Mouse (Mus musculus): ENCODE data around the gene Ndufa1. TPM values are rescaled to one million over a fixed set of nuclear protein-coding genes. Genes with fewer than 3 reads are reported as not detected.
"Not testable (repeated sequence)": the region's sequence is repeated elsewhere in the genome, so short reads cannot be mapped to it uniquely, and the experiment has no call there.

Gene Ndufa1
- polyA plus RNA-seq, 1 experiment from 2014 or later = 348 TPM

DNA sequence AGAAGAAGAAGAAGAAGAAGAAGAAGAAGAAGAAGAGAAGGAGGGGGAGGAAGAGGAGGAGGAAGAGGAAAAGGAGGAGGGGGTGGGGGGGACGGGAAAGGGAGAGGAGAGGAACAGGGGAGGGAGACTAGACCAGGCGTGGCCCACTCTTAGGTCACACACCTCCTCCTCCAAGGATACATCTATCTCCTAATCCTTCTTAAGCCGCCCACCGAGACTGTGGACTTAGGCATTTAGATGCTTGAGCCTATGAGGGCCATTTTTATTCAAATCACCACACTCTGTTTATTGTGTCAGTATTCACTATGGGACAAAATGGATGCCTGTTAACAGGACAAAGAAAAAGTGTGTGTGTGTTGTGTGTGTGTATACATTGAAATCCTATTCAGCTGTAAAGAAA lies 46.5 kb downstream of the Ndufa1 start:
- H3K9me3 ChIP-seq (replicated peaks); H3K27me3 ChIP-seq (ENCODE audit: low read depth, poor library complexity, severe bottlenecking); H3K4me1 ChIP-seq; H3K27ac ChIP-seq; DNase-seq (ENCODE audit: low spot score); H3K4me3 ChIP-seq: not testable (repeated sequence)
- 72% methylated on average over 2 of the region's 4 CpGs for WGBS
- peaks cover 55% of the 10 kb centered on the region for H3K36me3 ChIP-seq

DNA sequence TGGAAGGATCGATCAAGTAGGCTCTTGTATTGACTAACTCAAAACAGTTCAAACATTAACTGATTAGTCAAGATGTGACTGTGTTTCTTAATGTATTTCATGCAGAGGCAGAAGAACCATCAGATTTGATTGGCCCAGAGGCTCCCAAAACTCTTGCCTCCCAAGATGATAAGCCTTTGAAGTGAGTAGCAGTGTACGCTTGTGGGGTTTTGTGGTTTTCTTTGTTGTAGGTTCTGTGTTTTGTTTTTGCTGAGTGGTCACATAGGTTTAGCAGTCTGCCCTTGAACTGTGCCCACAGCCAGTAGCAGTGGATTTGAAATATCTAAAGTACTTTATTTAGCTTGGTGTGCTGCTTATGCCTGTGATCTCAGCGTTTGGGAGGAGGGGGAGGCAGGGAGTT lies 49.2 kb downstream of the Ndufa1 start:
- WGBS = 91% methylated on average over 3 of the region's 3 CpGs
- no peak overlapping the region for H3K4me3 ChIP-seq
- H3K36me3 ChIP-seq = peaks cover 66% of the 10 kb centered on the region
- no peaks in the 10 kb centered on the region for H3K4me1 ChIP-seq
- no peaks in the 10 kb centered on the region for H3K27me3 ChIP-seq (ENCODE audit: low read depth, poor library complexity, severe bottlenecking)
- DNase-seq (ENCODE audit: low spot score) = no peak
- no peaks in the 10 kb centered on the region for H3K9me3 ChIP-seq (replicated peaks)
- no peak overlapping the region for H3K27ac ChIP-seq

Other genes starting within 250 kb of the Ndufa1 start
- 38.8 and 59.0 TPM in 2 replicates for gene Sept6, start 199.4 kb downstream of the Ndufa1 start, polyA plus RNA-seq (2016; fragmentation: Nextera tagmentation; extraction: Ambion mirVana)
- 0.09 and 0.15 TPM in 2 replicates for gene Sowahd, start 142.3 kb downstream of the Ndufa1 start, polyA plus RNA-seq (2016; fragmentation: Nextera tagmentation; extraction: Ambion mirVana)
- gene Rpl39, start 105.8 kb downstream of the Ndufa1 start, polyA plus RNA-seq (2016; fragmentation: Nextera tagmentation; extraction: Ambion mirVana) = 429 and 521 TPM in 2 replicates
- 14.0 and 18.4 TPM in 2 replicates for gene Upf3b, start 80.8 kb downstream of the Ndufa1 start, polyA plus RNA-seq (2016; fragmentation: Nextera tagmentation; extraction: Ambion mirVana)
- 16.8 and 20.2 TPM in 2 replicates for gene Nkap, start 64.4 kb downstream of the Ndufa1 start, polyA plus RNA-seq (2016; fragmentation: Nextera tagmentation; extraction: Ambion mirVana)
- gene Akap14, start 22.3 kb downstream of the Ndufa1 start, polyA plus RNA-seq (2016; fragmentation: Nextera tagmentation; extraction: Ambion mirVana) = not detected in 2 replicates
- gene Rnf113a1, start 82 bp upstream of the Ndufa1 start, polyA plus RNA-seq (2016; fragmentation: Nextera tagmentation; extraction: Ambion mirVana) = 9.4 and 11.4 TPM in 2 replicates
- not detected in 2 replicates for gene Gm9, start 19.9 kb upstream of the Ndufa1 start, polyA plus RNA-seq (2016; fragmentation: Nextera tagmentation; extraction: Ambion mirVana)
- gene Rhox1, start 31.1 kb upstream of the Ndufa1 start, polyA plus RNA-seq (2016; fragmentation: Nextera tagmentation; extraction: Ambion mirVana) = not detected in 2 replicates
- gene Rhox2a, start 53.8 kb upstream of the Ndufa1 start, polyA plus RNA-seq (2016; fragmentation: Nextera tagmentation; extraction: Ambion mirVana) = not detected in 2 replicates
- not detected in 2 replicates for gene Rhox3a, start 58.8 kb upstream of the Ndufa1 start, polyA plus RNA-seq (2016; fragmentation: Nextera tagmentation; extraction: Ambion mirVana)
- not detected in 2 replicates for gene Rhox4a, start 74.2 kb upstream of the Ndufa1 start, polyA plus RNA-seq (2016; fragmentation: Nextera tagmentation; extraction: Ambion mirVana)
- not detected in 2 replicates for gene Rhox3a2, start 188.9 kb upstream of the Ndufa1 start, polyA plus RNA-seq (2016; fragmentation: Nextera tagmentation; extraction: Ambion mirVana)
- gene Rhox4a2, start 199.7 kb upstream of the Ndufa1 start, polyA plus RNA-seq (2016; fragmentation: Nextera tagmentation; extraction: Ambion mirVana) = not detected in 2 replicates
- gene Rhox2b, start 220.9 kb upstream of the Ndufa1 start, polyA plus RNA-seq (2016; fragmentation: Nextera tagmentation; extraction: Ambion mirVana) = not detected in 2 replicates
- not detected in 2 replicates for gene Rhox4b, start 241.3 kb upstream of the Ndufa1 start, polyA plus RNA-seq (2016; fragmentation: Nextera tagmentation; extraction: Ambion mirVana)

All from limb, embryonic 10.5 days (tissue).